Mouse (Mus musculus) kidney, adult 9 months (tissue): ENCODE measurements around the gene Rpp25.
A peak's percentile ranks its signal among the peaks of the same experiment; 100 is the strongest.

Experiments used
- DNase-seq: peaks from one replicate; pipeline ENCODE4 v3.0.0; 2022

The Rpp25 gene

GRCm38 (mm10) chr9:57521056-57521911 is 17.5 kb downstream of the Rpp25 start, which contains the start of gene Cox5a:
TSS of gene Cox5a (plus strand) at chr9:57521274.
- DNase-seq = peak; percentile 96

GRCm38 (mm10) chr9:57522114-57522860 is 18.5 kb downstream of the Rpp25 start:
- no peak for DNase-seq

- no peak for DNase-seq
Measured at GRCm38 (mm10) chr9:57522861-57523246, 19.0 kb downstream of the Rpp25 start.

GRCm38 (mm10) chr9:57523754-57524153 is 19.9 kb downstream of the Rpp25 start:
- DNase-seq = peak; percentile 69

- DNase-seq = no peak
Measured at GRCm38 (mm10) chr9:57524439-57524838, 20.6 kb downstream of the Rpp25 start.

GRCm38 (mm10) chr9:57525516-57525915 is 21.7 kb downstream of the Rpp25 start:
- DNase-seq = no peak

GRCm38 (mm10) chr9:57526435-57526834 is 22.6 kb downstream of the Rpp25 start:
- no peak for DNase-seq

- DNase-seq = no peak
Measured at GRCm38 (mm10) chr9:57531946-57532345, 28.1 kb downstream of the Rpp25 start.

GRCm38 (mm10) chr9:57536362-57536761 is 32.5 kb downstream of the Rpp25 start:
- no peak for DNase-seq

- DNase-seq = peak; percentile 94
Measured at GRCm38 (mm10) chr9:57537044-57537727, 33.4 kb downstream of the Rpp25 start, which contains the start of gene Fam219b. TSS of gene Fam219b (plus strand) at chr9:57537528.

GRCm38 (mm10) chr9:57537728-57538181 is 33.9 kb downstream of the Rpp25 start:
- peak; percentile 48 for DNase-seq

- no peak for DNase-seq
Measured at GRCm38 (mm10) chr9:57539550-57539949, 35.7 kb downstream of the Rpp25 start.

GRCm38 (mm10) chr9:57541312-57541711 is 37.5 kb downstream of the Rpp25 start:
- peak; percentile 68 for DNase-seq

- DNase-seq = no peak
Measured at GRCm38 (mm10) chr9:57543951-57544350, 40.1 kb downstream of the Rpp25 start.

- peak; percentile 50 for DNase-seq
Measured at GRCm38 (mm10) chr9:57547287-57547686, 43.5 kb downstream of the Rpp25 start.

- no peak for DNase-seq
Measured at GRCm38 (mm10) chr9:57547869-57548268, 44.0 kb downstream of the Rpp25 start.

GRCm38 (mm10) chr9:57549186-57549585 is 45.4 kb downstream of the Rpp25 start:
- no peak for DNase-seq

GRCm38 (mm10) chr9:57550126-57550862 is 46.5 kb downstream of the Rpp25 start:
- peak; percentile 83 for DNase-seq

GRCm38 (mm10) chr9:57552139-57552887 is 48.5 kb downstream of the Rpp25 start, which contains the start of gene Mpi:
TSS of gene Mpi (minus strand) at chr9:57552763.
- peak; percentile 72 for DNase-seq

- no peak for DNase-seq
Measured at GRCm38 (mm10) chr9:57553119-57553518, 49.3 kb downstream of the Rpp25 start.

- no peak for DNase-seq
Measured at GRCm38 (mm10) chr9:57554753-57555152, 50.9 kb downstream of the Rpp25 start.
